Mouse (Mus musculus) lung, postnatal 0 days (tissue): ENCODE data around the gene Rad52. TPM values are rescaled to one million over a fixed set of nuclear protein-coding genes. Genes with fewer than 3 reads are reported as not detected.
A peak's percentile ranks its signal among the peaks of the same experiment; 100 is the strongest.

Source experiments
- ATAC-seq: fragments of 200-750 bp; cut with Nextera tagmentation; 2 replicates; pipeline ENCODE4 v1.8.0; 2017; ENCODE audit warnings: moderate library complexity
- DNase-seq: peaks from one replicate; pipeline ENCODE4 v3.0.0-alpha.2; 2016; ENCODE audit warnings: low spot score
- H3K27ac ChIP-seq: fragments of 300-500 bp; sonication (generic); 2 replicates; pipeline ENCODE4 v1.5.1; 2014; ENCODE audit warnings: antibody characterized with exemption, mild to moderate bottlenecking, low read length, mixed read lengths
- H3K27me3 ChIP-seq: fragments of 300-500 bp; sonication (generic); replicated peaks from 2 replicates; pipeline ENCODE4 v1.6.1; 2014; ENCODE audit warnings: low read length, mixed read lengths; ENCODE audit not compliant: insufficient read depth
- H3K36me3 ChIP-seq: fragments of 300-500 bp; sonication (generic); 2 replicates; pipeline ENCODE4 v1.6.1; 2014; ENCODE audit warnings: low read length, mixed read lengths; ENCODE audit not compliant: insufficient read depth
- H3K4me1 ChIP-seq: fragments of 300-500 bp; sonication (generic); 2 replicates; pipeline ENCODE4 v1.6.1; 2014; ENCODE audit warnings: antibody characterized with exemption, low read depth, low read length, mixed read lengths; ENCODE audit not compliant: insufficient read depth
- H3K4me2 ChIP-seq: fragments of 300-500 bp; sonication (generic); replicated peaks from 2 replicates; pipeline ENCODE4 v1.6.1; 2014; ENCODE audit warnings: low read depth, mild to moderate bottlenecking, low read length, moderate library complexity, mixed read lengths
- H3K4me3 ChIP-seq: fragments of 300-500 bp; sonication (generic); 2 replicates; pipeline ENCODE4 v1.5.1; 2014; ENCODE audit warnings: low read depth, low read length
- H3K9ac ChIP-seq: fragments of 300-500 bp; sonication (generic); replicated peaks from 2 replicates; pipeline ENCODE4 v1.6.1; 2014; ENCODE audit warnings: low read depth, mild to moderate bottlenecking
- H3K9me3 ChIP-seq: fragments of 300-500 bp; sonication (generic); 2 replicates; pipeline ENCODE4 v1.6.1; 2016; ENCODE audit warnings: low read length, mixed read lengths
- CTCF ChIP-seq: IDR thresholded peaks from 2 replicates; pipeline ENCODE4 v1.5.1; 2016; ENCODE audit warnings: antibody characterized with exemption, mild to moderate bottlenecking
- EP300 ChIP-seq: IDR thresholded peaks from 2 replicates; pipeline ENCODE4 v1.6.1; 2016; ENCODE audit warnings: antibody characterized with exemption, mild to moderate bottlenecking, control low read depth
- WGBS: fragments of 180-500 bp; shearing (Covaris S2); extraction: QIAGEN DNeasy Blood & Tissue Kit; methylation state at CpG from one replicate; pipeline ENCODE4 v1.1.7; 2014; 5-methylcytosine and 5-hydroxymethylcytosine counted together
- polyA plus RNA-seq: library from polyadenylated mRNA; unstranded; fragments of >200 nt; fragmentation: Nextera tagmentation; extraction: Ambion mirVana; gene quantifications from 2 replicates; pipeline ENCODE4 v1.2.1, GENCODE M21; 2015

Rad52 gene
- polyA plus RNA-seq, 1 experiment from 2014 or later, result 13.7 TPM

DNA sequence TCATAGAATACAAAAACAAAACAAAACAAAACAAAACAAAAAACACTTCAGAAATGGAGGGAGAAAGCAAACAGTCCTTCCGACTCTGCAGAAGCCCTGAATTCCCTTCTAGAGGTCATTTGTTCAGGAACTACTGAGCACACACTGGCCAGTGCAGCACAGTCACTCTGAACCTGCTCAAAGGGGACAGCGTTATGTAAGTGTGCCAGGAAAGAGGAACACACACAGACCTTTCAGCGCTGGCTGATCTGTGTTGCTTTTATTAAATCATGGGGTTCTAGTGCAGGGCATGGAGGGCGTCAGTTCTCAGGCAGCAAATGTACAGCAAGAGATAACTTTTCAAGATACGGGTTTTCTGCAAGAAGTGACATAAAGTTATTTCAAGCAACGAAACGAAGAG is 19.3 kb upstream of the Rad52 start:
- H3K4me3 ChIP-seq, result no peak overlapping the region
- WGBS, result 49% methylated on average over 7 of the region's 7 CpGs
- no peaks in the 10 kb centered on the region for H3K27me3 ChIP-seq
- H3K9me3 ChIP-seq, result no peaks in the 10 kb centered on the region
- H3K4me1 ChIP-seq, result no peaks in the 10 kb centered on the region
- TF ChIP-seq EP300 (no peak), CTCF (no peak)
- no peak overlapping the region for H3K9ac ChIP-seq
- DNase-seq (no peak), ATAC-seq (no peak)
- no peak overlapping the region for H3K27ac ChIP-seq
- no peak overlapping the region for H3K4me2 ChIP-seq
- H3K36me3 ChIP-seq, result no peaks in the 10 kb centered on the region

DNA sequence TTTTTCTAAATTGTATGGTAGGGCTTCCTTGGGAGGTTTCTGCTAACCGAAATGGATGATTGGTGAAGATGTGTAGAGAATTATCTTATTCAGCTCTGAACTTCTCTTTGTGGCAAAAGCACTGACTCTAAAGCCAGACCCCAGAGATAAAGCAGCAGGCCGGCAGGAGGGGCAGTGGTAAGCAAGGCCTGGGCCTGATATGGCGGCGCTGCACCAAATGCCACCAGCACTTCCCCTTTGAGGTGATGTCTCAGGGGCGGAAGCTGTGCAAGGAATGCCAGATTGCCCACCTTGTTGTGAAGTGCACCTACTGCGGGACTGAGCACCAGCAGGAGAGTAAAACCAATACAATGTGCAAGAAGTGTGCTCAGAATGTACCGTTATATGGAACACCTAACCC is 9.8 kb upstream of the Rad52 start:
- no peaks in the 10 kb centered on the region for H3K9me3 ChIP-seq
- no peak overlapping the region for H3K4me3 ChIP-seq
- no peak overlapping the region for H3K9ac ChIP-seq
- no peaks in the 10 kb centered on the region for H3K27me3 ChIP-seq
- no peaks in the 10 kb centered on the region for H3K4me1 ChIP-seq
- no peaks in the 10 kb centered on the region for H3K36me3 ChIP-seq
- no peak overlapping the region for H3K27ac ChIP-seq
- DNase-seq, result no peak
- ATAC-seq, result no peak
- WGBS, result 72% methylated on average over 7 of the region's 7 CpGs
- TF ChIP-seq EP300 (no peak), CTCF (no peak)
- H3K4me2 ChIP-seq, result no peak overlapping the region

DNA sequence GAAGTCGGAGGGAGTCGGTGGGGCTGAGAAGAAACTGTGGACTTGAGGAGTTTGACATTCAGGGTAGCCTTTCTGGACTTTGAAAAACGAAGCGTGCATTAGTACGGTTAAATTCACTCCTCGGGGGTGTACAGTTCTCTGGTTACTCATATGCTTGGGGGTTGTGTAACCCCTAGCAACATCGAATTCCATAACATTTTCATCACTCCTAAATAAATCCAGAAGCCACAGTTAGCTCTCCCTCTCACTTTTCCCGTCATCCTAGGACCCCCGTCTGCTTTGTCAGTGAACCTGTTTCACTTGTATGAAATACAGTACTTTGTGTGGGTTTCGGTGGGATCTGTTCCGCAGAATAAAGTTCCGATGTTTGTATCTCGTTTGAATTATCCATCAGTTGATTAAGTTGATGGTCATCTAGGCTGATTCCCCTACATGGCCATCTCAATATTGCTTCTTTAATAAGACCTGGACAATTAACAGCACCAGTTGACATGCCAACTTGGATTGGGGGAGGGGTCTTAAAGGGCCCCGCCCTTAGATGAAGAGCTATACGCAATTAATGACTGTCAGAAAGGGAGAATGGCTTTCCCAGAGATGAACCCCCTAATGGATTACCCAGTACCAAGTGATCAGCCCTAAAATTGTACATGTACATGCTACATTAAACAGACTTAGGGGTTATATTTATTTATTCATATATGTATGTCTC is 737 bp downstream of the Rad52 start:
- TF ChIP-seq CTCF (no peak), EP300 (no peak)
- H3K4me1 ChIP-seq, result peaks cover 5% of the 10 kb centered on the region
- H3K4me3 ChIP-seq, result peak overlapping the region; percentile 74
- peak overlapping the region; percentile 78 for H3K4me2 ChIP-seq
- H3K27me3 ChIP-seq, result no peaks in the 10 kb centered on the region
- ATAC-seq, result peak; percentile 54; the same call in 1 of the 2 replicates
- no peaks in the 10 kb centered on the region for H3K36me3 ChIP-seq
- DNase-seq, result peak; percentile 70
- H3K27ac ChIP-seq, result peak overlapping the region; percentile 92
- 14% methylated on average over 15 of the region's 15 CpGs for WGBS
- H3K9me3 ChIP-seq, result no peaks in the 10 kb centered on the region
- H3K9ac ChIP-seq, result peak overlapping the region; percentile 87

DNA sequence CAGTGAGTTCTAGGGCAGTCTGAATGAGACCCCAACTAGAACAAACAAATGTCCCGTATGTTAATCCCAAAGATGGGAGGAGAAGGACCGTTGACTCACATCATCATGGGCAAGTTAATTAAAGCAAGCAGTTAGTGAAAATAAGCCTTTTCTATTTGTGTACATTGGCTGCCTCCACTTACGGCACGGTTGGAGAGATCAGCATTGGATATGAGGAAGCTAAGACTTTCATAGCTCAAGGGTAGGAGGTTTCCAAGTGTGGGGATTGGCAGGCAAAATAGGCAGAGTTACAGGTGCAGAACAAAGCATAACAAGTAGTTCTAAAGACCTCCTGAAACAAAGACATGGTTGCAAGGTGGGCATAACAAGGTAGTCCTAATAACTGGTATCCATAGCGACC is 3.0 kb downstream of the Rad52 start:
- no peak for ATAC-seq
- H3K9ac ChIP-seq, result no peak overlapping the region

DNA sequence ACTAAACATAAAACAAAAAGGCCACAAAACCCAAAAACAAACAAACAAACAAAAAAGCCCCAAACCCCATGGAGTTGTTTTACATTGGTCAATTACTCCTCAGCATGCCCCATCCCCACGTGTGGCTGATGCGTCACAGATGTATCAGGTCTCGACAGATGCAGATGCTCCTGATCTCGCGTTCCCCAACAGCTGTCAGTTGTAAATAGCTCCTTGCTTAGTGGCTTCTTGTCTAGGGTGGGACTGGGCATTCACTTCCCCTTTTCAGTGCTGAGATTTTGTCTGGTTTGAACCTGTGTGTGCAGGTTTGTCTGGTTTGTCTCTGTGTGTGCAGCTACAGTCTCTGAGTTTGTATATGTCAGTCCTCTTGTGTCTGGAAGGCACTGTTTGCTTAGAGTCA is 9.5 kb downstream of the Rad52 start:
- peaks cover 9% of the 10 kb centered on the region for H3K36me3 ChIP-seq
- no peak overlapping the region for H3K4me3 ChIP-seq
- H3K4me1 ChIP-seq, result no peaks in the 10 kb centered on the region
- DNase-seq, result peak; percentile 22
- WGBS, result 61% methylated on average over 5 of the region's 5 CpGs
- no peak overlapping the region for H3K9ac ChIP-seq
- no peaks in the 10 kb centered on the region for H3K9me3 ChIP-seq
- no peak overlapping the region for H3K4me2 ChIP-seq
- no peak for ATAC-seq
- H3K27me3 ChIP-seq, result no peaks in the 10 kb centered on the region
- no peak for TF ChIP-seq EP300
- no peak for TF ChIP-seq CTCF
- H3K27ac ChIP-seq, result no peak overlapping the region

More for the DNA sequence above, 3.0 kb downstream of the Rad52 start:
- TF ChIP-seq EP300 (no peak), CTCF (no peak)
- no peaks in the 10 kb centered on the region for H3K9me3 ChIP-seq
- H3K4me3 ChIP-seq, result no peak overlapping the region
- WGBS, result 87% methylated on average over 5 of the region's 5 CpGs
- H3K4me2 ChIP-seq, result no peak overlapping the region
- no peak for DNase-seq
- peaks cover 5% of the 10 kb centered on the region for H3K4me1 ChIP-seq
- H3K27me3 ChIP-seq, result no peaks in the 10 kb centered on the region
- no peak overlapping the region for H3K27ac ChIP-seq
- H3K36me3 ChIP-seq, result no peaks in the 10 kb centered on the region

DNA sequence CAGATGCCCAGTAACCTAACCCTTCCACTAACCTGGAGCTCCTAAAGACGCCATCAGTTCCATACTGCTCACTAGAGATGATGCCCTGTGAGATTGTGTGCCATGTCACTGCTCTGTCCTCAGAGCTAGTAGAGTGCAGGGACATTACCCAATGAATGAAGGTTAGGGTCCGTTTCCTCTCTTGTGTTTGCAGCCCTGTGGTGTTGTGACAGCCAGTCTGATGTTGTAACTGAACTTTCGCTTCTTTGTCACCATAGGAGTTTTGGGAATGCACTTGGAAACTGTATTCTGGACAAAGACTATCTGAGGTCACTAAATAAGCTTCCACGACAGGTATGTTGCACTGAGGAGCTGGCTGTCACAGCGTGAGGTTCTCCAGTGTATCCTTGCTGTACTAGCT is 13.2 kb downstream of the Rad52 start:
- Histone ChIP-seq H3K4me2 (no peak overlapping the region), H3K4me1 (no peaks in the 10 kb centered on the region), H3K4me3 (no peak overlapping the region), H3K9ac (no peak overlapping the region), H3K9me3 (no peaks in the 10 kb centered on the region), H3K27ac (no peak overlapping the region), H3K36me3 (peaks cover 22% of the 10 kb centered on the region), H3K27me3 (no peaks in the 10 kb centered on the region)
- ATAC-seq (no peak), DNase-seq (no peak)
- TF ChIP-seq CTCF (no peak), EP300 (no peak)
- WGBS, result 91% methylated on average over 5 of the region's 5 CpGs
